In genomic region chr10:128977522-128978114, GRCm38 (mm10) we compare ENCODE assay signal across 8 mouse cellular contexts. TPM values are rescaled to one million over a fixed set of nuclear protein-coding genes. Genes with fewer than 3 reads are reported as not detected.
DNase-seq lines count a peak whose midpoint lies in the region; ATAC-seq lines count a peak whose summit lies in the region.

No protein-coding gene starts in this region.

- H3K9me3 ChIP-seq in limb, embryonic 10.5 days (replicated peaks): no peaks in the 10 kb centered on the region
- no peaks in the 10 kb centered on the region for H3K9me3 ChIP-seq in midbrain, embryonic 16.5 days (replicated peaks; ENCODE audit: control insufficient read depth, low read length, poor library complexity, severe bottlenecking)

- no peak overlapping the region for H3K4me2 ChIP-seq in midbrain, embryonic 16.5 days (ENCODE audit: low read length)

- H3K36me3 ChIP-seq in limb, embryonic 10.5 days: no peaks in the 10 kb centered on the region
- H3K36me3 ChIP-seq in midbrain, embryonic 16.5 days (ENCODE audit: control insufficient read depth, insufficient read depth, low read length): no peaks in the 10 kb centered on the region

- no peaks in the 10 kb centered on the region for H3K27me3 ChIP-seq in limb, embryonic 10.5 days (ENCODE audit: low read depth, poor library complexity, severe bottlenecking)
- H3K27me3 ChIP-seq in midbrain, embryonic 16.5 days (ENCODE audit: control insufficient read depth, insufficient read depth, low read depth, low read length): no peaks in the 10 kb centered on the region; the same call in 1 of the 2 replicates

- peak; percentile 90 for ATAC-seq in midbrain, embryonic 16.5 days

- 32% methylated on average over 9 of the region's 9 CpGs for WGBS in limb, embryonic 10.5 days
- WGBS in midbrain, embryonic 16.5 days: 27% methylated on average over 9 of the region's 9 CpGs

- peaks cover 42% of the 10 kb centered on the region for H3K4me1 ChIP-seq in limb, embryonic 10.5 days
- no peaks in the 10 kb centered on the region for H3K4me1 ChIP-seq in midbrain, embryonic 16.5 days (ENCODE audit: control insufficient read depth, insufficient read depth, low read length)

- DNase-seq in urinary bladder, postnatal 25 days (ENCODE audit: low spot score): peak; percentile 22
- DNase-seq in urinary bladder, postnatal 10 days (ENCODE audit: low spot score): no peak
- peak; percentile 81 to 82 for DNase-seq in cerebellum, postnatal 10 days
- peak; percentile 9 to 48 for DNase-seq in frontal cortex, postnatal 25 days (ENCODE audit: low spot score in 2 of 2)
- DNase-seq in kidney, adult 11 months: peak; percentile 31
- peak; percentile 51 for DNase-seq in limb, embryonic 10.5 days (ENCODE audit: low spot score)
- DNase-seq in testis, postnatal 10 days (ENCODE audit: low spot score): peak; percentile 57

- H3K4me3 ChIP-seq in limb, embryonic 10.5 days: no peak overlapping the region
- H3K4me3 ChIP-seq in midbrain, embryonic 16.5 days (ENCODE audit: low read depth, low read length): no peak overlapping the region

- peak overlapping the region; percentile 57; the same call in 1 of the 2 replicates for H3K27ac ChIP-seq in limb, embryonic 10.5 days
- H3K27ac ChIP-seq in midbrain, embryonic 16.5 days (ENCODE audit: low read length): no peak overlapping the region

- peak overlapping the region; percentile 36; the same call in 1 of the 2 replicates for H3K9ac ChIP-seq in midbrain, embryonic 16.5 days (ENCODE audit: low read depth, low read length)

RNA-seq across cellular contexts. Expression of gene Olfr9, which starts 11.6 kb away (rescaled TPM):
- not detected in 2 replicates for polyA plus RNA-seq in limb, embryonic 10.5 days (2016; fragmentation: Nextera tagmentation; extraction: Ambion mirVana)
- polyA plus RNA-seq in midbrain, embryonic 16.5 days (2015; fragmentation: Nextera tagmentation; extraction: Ambion mirVana): not detected in 2 replicates

RNA-seq across cellular contexts. Expression of gene Mettl7b, which starts 16.8 kb away (rescaled TPM):
- 0.11 TPM in 1 of 2 replicates, not detected in the other for polyA plus RNA-seq in limb, embryonic 10.5 days (2016; fragmentation: Nextera tagmentation; extraction: Ambion mirVana)
- polyA plus RNA-seq in midbrain, embryonic 16.5 days (2015; fragmentation: Nextera tagmentation; extraction: Ambion mirVana): not detected in 2 replicates

RNA-seq across cellular contexts. Expression of gene Olfr763, which starts 33.0 kb away (rescaled TPM):
- polyA plus RNA-seq in limb, embryonic 10.5 days (2016; fragmentation: Nextera tagmentation; extraction: Ambion mirVana): not detected in 2 replicates
- not detected in 2 replicates for polyA plus RNA-seq in midbrain, embryonic 16.5 days (2015; fragmentation: Nextera tagmentation; extraction: Ambion mirVana)

RNA-seq across cellular contexts. Expression of gene Itga7, which starts 44.0 kb away (rescaled TPM):
- polyA plus RNA-seq in limb, embryonic 10.5 days (2016; fragmentation: Nextera tagmentation; extraction: Ambion mirVana): 0.15 and 0.24 TPM in 2 replicates
- polyA plus RNA-seq in midbrain, embryonic 16.5 days (2015; fragmentation: Nextera tagmentation; extraction: Ambion mirVana): 6.1 and 9.2 TPM in 2 replicates

RNA-seq across cellular contexts. Expression of gene Bloc1s1, which starts 53.8 kb away (rescaled TPM):
- polyA plus RNA-seq in limb, embryonic 10.5 days (2016; fragmentation: Nextera tagmentation; extraction: Ambion mirVana): 168 and 182 TPM in 2 replicates
- 227 and 228 TPM in 2 replicates for polyA plus RNA-seq in midbrain, embryonic 16.5 days (2015; fragmentation: Nextera tagmentation; extraction: Ambion mirVana)
